Mouse (Mus musculus): ENCODE measurements around the gene Pgam1. TPM values are rescaled to one million over a fixed set of nuclear protein-coding genes. Genes with fewer than 3 reads are reported as not detected.

Pgam1 gene
- 10 to 100 TPM; 52.3 to 81.2 (median 59.2) TPM for polyA plus RNA-seq (2017; shearing (Covaris generic))

- ATAC-seq, result peak; percentile 84
Observed at GRCm38 (mm10) chr19:41911178-41912073, at the start of gene Pgam1. Gene Pgam1, plus strand, starts transcription at chr19:41911923.

GRCm38 (mm10) chr19:41866707-41867106, 45.0 kb upstream of the Pgam1 start:
- no peak for ATAC-seq

- ATAC-seq, result no peak
Observed at GRCm38 (mm10) chr19:41869296-41869695, 42.4 kb upstream of the Pgam1 start.

- peak; percentile 25 for ATAC-seq
Observed at GRCm38 (mm10) chr19:41869946-41870345, 41.8 kb upstream of the Pgam1 start.

- no peak for ATAC-seq
Observed at GRCm38 (mm10) chr19:41872285-41872684, 39.4 kb upstream of the Pgam1 start.

- ATAC-seq, result no peak
Observed at GRCm38 (mm10) chr19:41874356-41874755, 37.4 kb upstream of the Pgam1 start.

- ATAC-seq, result no peak
Observed at GRCm38 (mm10) chr19:41881842-41882241, 29.9 kb upstream of the Pgam1 start.

GRCm38 (mm10) chr19:41883882-41884281, 27.8 kb upstream of the Pgam1 start:
- ATAC-seq, result no peak

GRCm38 (mm10) chr19:41888191-41888590, 23.5 kb upstream of the Pgam1 start:
- ATAC-seq, result no peak

GRCm38 (mm10) chr19:41894959-41895358, 16.8 kb upstream of the Pgam1 start:
- no peak for ATAC-seq

GRCm38 (mm10) chr19:41895460-41896318, 16.0 kb upstream of the Pgam1 start, which contains the start of gene Rrp12:
Gene Rrp12, minus strand, starts transcription at chr19:41896173.
- ATAC-seq, result peak; percentile 98

GRCm38 (mm10) chr19:41896319-41896711, 15.4 kb upstream of the Pgam1 start:
- ATAC-seq, result peak; percentile 3

- no peak for ATAC-seq
Observed at GRCm38 (mm10) chr19:41898860-41899259, 12.9 kb upstream of the Pgam1 start.

- ATAC-seq, result no peak
Observed at GRCm38 (mm10) chr19:41900495-41901090, 11.1 kb upstream of the Pgam1 start.

GRCm38 (mm10) chr19:41901696-41902095, 10.0 kb upstream of the Pgam1 start:
- ATAC-seq, result no peak

- no peak for ATAC-seq
Observed at GRCm38 (mm10) chr19:41902848-41903593, 8.7 kb upstream of the Pgam1 start.

GRCm38 (mm10) chr19:41905246-41905645, 6.5 kb upstream of the Pgam1 start:
- no peak for ATAC-seq

- no peak for ATAC-seq
Observed at GRCm38 (mm10) chr19:41906311-41907078, 5.2 kb upstream of the Pgam1 start.

- ATAC-seq, result no peak
Observed at GRCm38 (mm10) chr19:41907079-41907760, 4.5 kb upstream of the Pgam1 start.

- no peak for ATAC-seq
Observed at GRCm38 (mm10) chr19:41908736-41909135, 3.0 kb upstream of the Pgam1 start.

GRCm38 (mm10) chr19:41910396-41910795, 1.3 kb upstream of the Pgam1 start:
- no peak for ATAC-seq
